Mouse (Mus musculus) cortical plate, adult 2 months (tissue): ENCODE results near the gene Shisa5. TPM values are rescaled to one million over a fixed set of nuclear protein-coding genes. Genes with fewer than 3 reads are reported as not detected.
A peak's percentile ranks its signal among the peaks of the same experiment; 100 is the strongest.

Experiments
- H3K27ac ChIP-seq: fragments of 200-500 bp; 2 replicates; pipeline ENCODE4 v1.5.1; 2012; ENCODE audit warnings: low read length, control low read depth, inconsistent platforms; ENCODE audit not compliant: insufficient read depth
- H3K4me1 ChIP-seq: fragments of 200-500 bp; 2 replicates; pipeline ENCODE4 v1.6.1; 2011; ENCODE audit warnings: low read length; ENCODE audit not compliant: control insufficient read depth, insufficient read depth
- H3K4me3 ChIP-seq: fragments of 200-500 bp; 2 replicates; pipeline ENCODE4 v1.5.1; 2011; ENCODE audit warnings: mild to moderate bottlenecking, low read length, control low read depth; ENCODE audit not compliant: insufficient read depth
- CTCF ChIP-seq: fragments of 200-500 bp; IDR thresholded peaks from 2 replicates; pipeline ENCODE4 v1.5.1; 2011; ENCODE audit warnings: mild to moderate bottlenecking, control low read depth, low read length; ENCODE audit not compliant: insufficient read depth; ENCODE audit errors: extremely low read depth
- POLR2A ChIP-seq: fragments of 200-500 bp; IDR thresholded peaks from 2 replicates; pipeline ENCODE4 v1.6.1; 2011; ENCODE audit warnings: mild to moderate bottlenecking, low read length, control low read depth; ENCODE audit not compliant: insufficient read depth; ENCODE audit errors: extremely low read depth
- polyA plus RNA-seq: library from polyadenylated mRNA; depleted of rRNA; stranded (reverse); fragments of >200 nt; gene quantifications from 2 replicates; pipeline ENCODE4 v1.2.3, GENCODE M21; 2012

The Shisa5 gene
- polyA plus RNA-seq, 1 experiment = 125 TPM

DNA sequence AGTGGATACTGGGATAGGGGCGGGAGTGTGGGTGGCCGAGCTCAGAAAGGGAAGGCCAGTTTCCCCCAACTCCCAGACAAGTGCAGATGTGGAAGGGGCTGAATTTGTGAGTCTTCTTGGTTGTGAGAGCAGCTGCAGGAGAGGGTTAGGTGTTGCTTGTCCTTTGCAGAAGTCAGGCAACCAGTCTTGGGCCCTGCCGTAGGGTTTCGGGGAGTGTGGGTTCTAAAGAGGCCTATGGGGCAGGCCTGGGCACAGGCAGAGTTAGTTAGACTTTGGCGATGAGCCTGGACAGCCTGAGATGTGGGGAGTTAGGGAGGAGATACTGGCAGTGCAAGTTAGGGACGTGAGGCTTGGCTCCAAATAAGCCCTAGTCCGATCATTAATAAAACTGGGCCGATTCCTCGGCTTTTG, 57.9 kb downstream of the Shisa5 start:
- H3K4me3 ChIP-seq = peak overlapping the region; percentile 43
- TF ChIP-seq POLR2A (0 out of 2 replicates have a peak, but pooled peaks have one; percentile 15), CTCF (no peak)
- H3K4me1 ChIP-seq = peaks cover 2% of the 10 kb centered on the region

DNA sequence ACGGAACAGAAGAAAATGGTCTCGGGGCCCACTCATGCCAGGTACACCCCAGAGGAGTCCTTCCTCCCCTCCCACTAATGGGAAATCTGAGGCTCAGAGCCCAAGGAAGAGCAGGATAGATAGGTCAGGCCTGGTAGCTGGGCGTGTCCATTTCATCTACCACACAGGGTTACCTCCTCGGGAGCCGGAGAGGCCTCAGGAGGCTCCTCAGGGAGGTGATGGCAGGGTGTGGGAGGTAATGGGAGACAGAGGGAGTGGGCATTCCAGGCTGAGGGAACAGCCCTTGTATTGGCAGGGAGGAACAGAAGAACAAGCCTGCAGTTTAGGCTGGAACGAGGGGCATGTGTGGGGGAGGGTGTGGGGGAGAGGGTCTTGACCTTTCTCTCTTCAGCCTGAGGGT, 58.5 kb downstream of the Shisa5 start:
- TF ChIP-seq POLR2A (no peak), CTCF (no peak)
- Histone ChIP-seq H3K4me1 (peaks cover 2% of the 10 kb centered on the region), H3K27ac (peak overlapping the region; percentile 95), H3K4me3 (peak overlapping the region; percentile 43)

More for the DNA sequence above, 57.9 kb downstream of the Shisa5 start:
- peak overlapping the region; percentile 95 for H3K27ac ChIP-seq

DNA sequence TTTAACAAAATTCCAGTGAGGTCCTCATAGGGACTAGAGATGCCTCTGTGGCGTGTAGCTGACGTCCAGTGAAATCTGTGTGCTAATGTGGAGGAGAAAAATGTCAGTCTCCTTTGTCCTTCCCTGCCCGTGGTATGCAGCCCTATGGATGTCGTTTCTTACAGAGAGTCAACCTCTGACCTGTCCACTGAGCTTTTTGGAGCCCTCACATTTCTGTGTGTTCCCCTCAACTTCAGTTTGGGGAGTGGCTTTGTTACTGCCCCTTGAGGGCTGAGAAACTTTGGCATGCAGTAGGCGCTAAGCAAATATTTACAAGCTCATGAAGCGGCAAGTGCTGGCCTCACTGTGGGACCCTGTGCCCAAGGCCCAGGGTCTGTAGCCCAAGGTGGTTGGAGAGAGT, 58.9 kb downstream of the Shisa5 start:
- TF ChIP-seq POLR2A (no peak), CTCF (no peak)
- H3K27ac ChIP-seq = peak overlapping the region; percentile 95
- H3K4me3 ChIP-seq = peak overlapping the region; percentile 43; the same call in 1 of the 2 replicates
- H3K4me1 ChIP-seq = peaks cover 2% of the 10 kb centered on the region

DNA sequence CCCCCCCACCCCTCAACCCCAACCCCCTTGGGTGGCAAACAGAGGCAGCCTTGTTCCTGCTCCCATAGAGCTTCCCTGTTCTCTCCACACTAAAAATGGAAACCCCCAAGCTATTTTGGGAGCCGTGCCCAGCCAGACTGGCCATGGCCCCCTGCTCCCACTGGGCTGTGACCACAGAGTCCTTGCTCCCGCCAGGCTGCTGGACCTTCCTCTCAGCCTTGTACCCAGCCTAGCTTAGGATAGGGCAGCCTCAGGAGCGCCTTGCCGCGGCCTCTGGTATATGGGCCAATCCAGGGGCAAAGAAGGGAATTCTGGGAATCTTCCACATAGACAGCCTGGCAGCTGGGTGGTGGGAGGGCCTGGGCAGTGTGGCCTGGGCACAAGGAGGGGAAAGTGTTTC, 59.5 kb downstream of the Shisa5 start:
- TF ChIP-seq CTCF (no peak), POLR2A (no peak)
- Histone ChIP-seq H3K4me3 (0 out of 2 replicates have a peak overlapping the region, but pooled peaks have one; percentile 2), H3K27ac (peak overlapping the region; percentile 69), H3K4me1 (peaks cover 2% of the 10 kb centered on the region)

DNA sequence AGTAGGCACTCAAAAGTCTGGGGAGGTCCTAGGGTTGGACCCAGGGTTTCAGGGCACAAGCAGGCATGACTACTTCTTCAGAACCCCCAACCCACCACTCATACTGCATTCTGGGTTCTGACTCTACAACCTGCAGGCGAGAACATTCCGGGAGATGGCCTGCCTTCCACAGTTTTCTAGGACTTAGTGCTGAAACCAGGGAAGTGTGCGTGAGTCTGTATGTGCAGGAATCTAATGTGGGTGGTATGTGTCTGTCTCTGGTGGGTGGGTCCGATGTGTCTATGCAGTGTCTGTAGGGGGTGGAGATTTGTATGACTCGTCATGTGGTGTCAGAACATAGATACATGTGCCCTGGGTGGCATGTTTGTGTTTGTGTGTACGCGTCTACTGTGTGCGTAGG, 60.0 kb downstream of the Shisa5 start:
- no peak for TF ChIP-seq POLR2A
- TF ChIP-seq CTCF = no peak
- H3K4me3 ChIP-seq = 0 out of 2 replicates have a peak overlapping the region, but pooled peaks have one; percentile 2
- peaks cover 2% of the 10 kb centered on the region for H3K4me1 ChIP-seq
- H3K27ac ChIP-seq = peak overlapping the region; percentile 69

DNA sequence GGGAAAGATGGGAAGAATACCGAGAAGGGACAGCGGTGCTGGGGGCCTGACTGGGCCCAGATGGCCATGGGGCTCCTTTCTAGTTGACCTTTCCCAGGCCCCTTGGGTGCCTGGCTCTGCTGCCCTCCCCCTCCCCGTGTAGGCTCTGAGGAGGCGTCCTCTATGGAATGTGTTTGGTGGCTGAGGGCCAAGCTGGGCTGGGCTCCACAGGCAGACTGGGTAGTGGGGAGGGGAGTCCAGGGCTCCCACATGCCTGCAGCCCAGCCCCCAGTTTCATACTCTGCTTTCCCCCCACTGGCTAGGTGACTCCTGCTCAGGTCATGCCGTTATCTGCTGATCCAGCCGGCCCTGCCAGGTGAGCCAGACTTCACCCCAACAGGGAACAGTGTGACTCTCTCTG, 60.6 kb downstream of the Shisa5 start:
- peaks cover 2% of the 10 kb centered on the region for H3K4me1 ChIP-seq
- no peak for TF ChIP-seq CTCF
- no peak for TF ChIP-seq POLR2A
- H3K27ac ChIP-seq = peak overlapping the region; percentile 69
- no peak overlapping the region for H3K4me3 ChIP-seq

DNA sequence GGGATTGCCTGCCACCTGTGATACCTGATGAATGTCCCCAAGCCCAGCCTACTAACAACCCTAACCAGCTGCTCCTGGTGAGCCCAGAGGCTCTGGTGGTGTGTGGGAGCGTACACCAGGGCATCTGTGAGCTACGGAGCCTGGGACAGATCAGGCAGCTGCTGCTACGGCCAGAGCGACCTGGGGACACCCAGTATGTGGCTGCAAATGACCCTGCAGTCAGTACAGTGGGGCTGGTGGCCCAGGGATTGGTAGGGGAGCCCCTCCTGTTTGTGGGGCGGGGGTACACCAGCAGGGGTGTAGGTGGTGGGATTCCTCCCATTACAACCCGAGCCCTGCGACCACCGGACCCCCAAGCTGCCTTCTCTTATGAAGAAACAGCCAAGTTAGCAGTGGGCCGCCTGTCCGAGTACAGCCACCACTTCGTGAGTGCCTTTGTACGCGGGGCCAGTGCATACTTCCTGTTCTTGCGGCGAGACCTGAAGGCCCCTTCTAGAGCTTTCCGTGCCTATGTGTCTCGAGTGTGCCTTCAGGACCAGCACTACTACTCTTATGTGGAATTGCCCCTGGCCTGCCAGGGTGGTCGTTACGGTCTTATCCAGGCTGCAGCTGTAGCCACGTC, 62.1 kb downstream of the Shisa5 start:
- Histone ChIP-seq H3K4me3 (no peak overlapping the region), H3K4me1 (peaks cover 2% of the 10 kb centered on the region), H3K27ac (no peak overlapping the region)
- TF ChIP-seq POLR2A = no peak
- TF ChIP-seq CTCF = no peak

DNA sequence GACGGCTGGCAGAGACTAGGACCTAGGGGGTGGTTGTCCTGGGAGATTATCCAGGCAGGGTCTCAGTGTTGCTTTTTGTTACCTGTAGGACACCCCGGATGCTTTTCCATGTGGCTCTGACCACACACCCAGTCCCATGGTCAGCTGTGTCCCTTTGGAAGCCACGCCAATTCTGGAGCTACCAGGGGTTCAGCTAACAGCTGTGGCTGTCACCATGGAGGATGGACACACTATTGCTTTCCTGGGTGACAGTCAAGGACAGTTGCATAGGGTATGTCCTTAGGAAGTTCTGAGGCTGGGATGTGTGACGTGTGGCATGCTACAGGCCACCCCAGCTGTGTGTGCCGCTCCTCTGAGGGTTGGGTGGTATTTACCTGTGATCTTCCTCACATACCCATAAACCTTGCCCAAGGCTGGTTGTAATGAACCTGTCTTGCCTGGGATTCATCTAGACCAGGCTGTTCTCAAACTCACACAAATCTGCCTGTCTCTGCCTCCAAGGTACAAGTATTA, 63.6 kb downstream of the Shisa5 start:
- TF ChIP-seq POLR2A (no peak), CTCF (no peak)
- H3K27ac ChIP-seq = no peak overlapping the region
- H3K4me1 ChIP-seq = peaks cover 2% of the 10 kb centered on the region
- no peak overlapping the region for H3K4me3 ChIP-seq

DNA sequence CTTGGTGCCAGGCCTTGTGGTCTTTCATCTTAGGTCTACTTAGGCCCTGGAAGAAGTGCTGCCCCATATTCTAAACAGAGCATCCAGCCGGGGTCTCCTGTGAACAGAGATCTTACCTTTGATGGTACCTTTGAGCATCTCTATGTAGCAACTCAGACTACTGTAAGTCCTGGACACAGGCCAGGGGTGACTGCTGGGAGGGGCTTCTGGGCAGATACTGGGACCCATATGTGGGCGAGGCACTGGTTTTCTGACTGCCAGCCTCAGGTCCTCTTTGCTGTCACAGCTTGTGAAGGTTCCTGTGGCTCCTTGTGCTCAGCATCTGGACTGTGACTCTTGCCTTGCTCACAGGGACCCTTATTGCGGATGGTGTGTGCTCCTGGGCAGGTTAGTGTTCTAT, 64.2 kb downstream of the Shisa5 start:
- Histone ChIP-seq H3K27ac (no peak overlapping the region), H3K4me1 (peaks cover 2% of the 10 kb centered on the region), H3K4me3 (no peak overlapping the region)
- TF ChIP-seq POLR2A = no peak
- no peak for TF ChIP-seq CTCF

DNA sequence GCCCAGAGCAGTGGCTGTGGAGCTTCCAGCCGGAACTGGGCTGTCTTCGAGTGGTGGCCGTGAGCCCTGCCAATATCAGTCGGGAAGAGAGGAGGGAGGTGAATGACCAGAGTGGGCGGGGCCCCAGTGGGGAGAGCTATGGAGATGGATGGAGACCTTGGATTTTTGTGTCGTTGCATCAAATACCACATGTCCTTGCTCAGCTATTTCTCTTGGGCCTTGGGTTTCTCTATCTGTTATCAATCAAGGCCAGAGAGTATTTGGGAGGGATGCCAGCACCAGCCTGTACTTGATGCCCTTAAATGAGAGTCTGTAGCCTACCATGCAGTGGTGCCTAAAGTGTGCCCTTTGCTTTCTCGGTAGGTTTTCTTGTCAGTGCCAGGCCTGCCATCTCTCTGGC, 64.9 kb downstream of the Shisa5 start:
- Histone ChIP-seq H3K4me1 (peaks cover 2% of the 10 kb centered on the region), H3K27ac (no peak overlapping the region), H3K4me3 (no peak overlapping the region)
- no peak for TF ChIP-seq CTCF
- no peak for TF ChIP-seq POLR2A

DNA sequence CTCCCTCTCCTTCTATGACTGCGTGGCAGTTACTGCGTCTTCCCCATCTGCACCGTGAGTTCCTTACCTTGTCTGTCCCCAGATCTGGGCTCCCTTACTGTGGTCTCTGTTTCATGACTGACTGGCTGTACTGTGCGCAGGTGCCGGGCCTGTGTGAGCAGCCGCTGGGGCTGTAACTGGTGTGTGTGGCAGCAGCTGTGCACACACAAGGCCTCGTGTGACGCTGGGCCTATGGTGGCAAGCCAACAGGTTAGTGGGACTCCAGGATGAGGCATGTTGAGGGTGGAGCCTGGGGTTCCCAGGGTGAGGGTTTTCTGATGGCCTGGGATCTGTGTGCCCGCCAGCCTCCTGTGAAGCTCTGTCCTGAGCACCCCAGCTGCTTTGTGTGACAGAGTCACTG, 65.7 kb downstream of the Shisa5 start:
- no peaks in the 10 kb centered on the region for H3K4me1 ChIP-seq
- no peak for TF ChIP-seq CTCF
- TF ChIP-seq POLR2A = no peak
- no peak overlapping the region for H3K27ac ChIP-seq
- no peak overlapping the region for H3K4me3 ChIP-seq

DNA sequence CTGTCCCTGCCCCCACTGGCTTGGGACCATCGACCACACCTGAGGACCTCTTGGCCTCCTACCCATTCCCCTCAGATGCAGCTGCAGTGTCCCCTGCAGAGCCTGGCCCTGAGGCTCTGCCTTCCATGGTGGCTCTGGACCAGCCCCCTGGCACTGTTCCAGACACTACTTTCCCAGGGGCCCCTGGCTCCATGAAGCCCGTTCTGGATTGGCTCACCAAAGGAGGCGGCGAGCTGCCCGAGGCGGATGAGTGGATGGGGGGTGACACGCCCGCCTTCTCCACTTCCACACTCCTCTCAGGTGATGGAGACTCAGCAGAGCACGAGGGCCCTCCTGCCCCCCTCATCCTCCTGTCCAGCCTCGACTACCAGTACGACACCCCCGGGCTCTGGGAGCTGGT, 66.6 kb downstream of the Shisa5 start:
- TF ChIP-seq CTCF = no peak
- TF ChIP-seq POLR2A = no peak
- no peak overlapping the region for H3K27ac ChIP-seq
- no peaks in the 10 kb centered on the region for H3K4me1 ChIP-seq
- no peak overlapping the region for H3K4me3 ChIP-seq
